ENCODE assay signal across 8 mouse cellular contexts in the genomic region with DNA sequence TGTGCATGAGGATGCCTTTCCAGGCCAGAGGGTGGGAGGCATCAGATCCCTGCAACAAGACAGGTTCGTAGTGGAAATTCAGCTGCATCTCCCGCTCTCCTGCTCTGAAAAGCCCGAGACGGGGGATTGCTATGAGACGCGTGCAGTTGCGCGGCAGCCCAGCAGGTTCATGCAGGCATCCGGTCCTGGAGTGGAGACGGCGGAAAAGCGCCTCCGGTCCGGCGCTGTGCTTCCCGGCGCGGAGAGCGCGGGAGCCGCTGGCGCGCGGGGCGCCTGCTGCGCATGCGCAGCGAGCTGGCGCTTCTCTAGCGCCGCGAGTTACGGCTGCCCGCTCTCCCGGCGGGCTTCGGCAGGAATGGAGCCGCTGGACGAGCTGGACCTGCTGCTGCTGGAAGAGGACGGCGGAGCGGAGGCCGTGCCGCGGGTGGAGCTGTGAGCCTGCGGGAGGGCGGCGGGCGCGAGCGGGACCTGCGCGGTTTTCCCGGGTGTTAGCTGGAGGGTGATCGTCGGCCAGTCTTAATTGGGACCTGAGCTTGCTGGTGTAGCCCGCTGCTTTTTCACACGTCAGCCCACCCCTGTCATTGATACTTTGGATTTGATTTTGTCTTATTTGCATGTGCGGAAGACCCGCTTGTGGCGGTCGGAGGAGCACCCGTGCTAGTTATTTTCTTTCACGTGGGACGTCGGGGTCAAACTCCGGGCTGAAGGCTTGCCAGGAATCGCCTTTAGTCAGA. TPM values are rescaled to one million over a fixed set of nuclear protein-coding genes. Genes with fewer than 3 reads are reported as not detected.
DNase-seq lines count a peak whose midpoint lies in the region; ATAC-seq and TF ChIP-seq lines count a peak whose summit lies in the region.

A gene (plus strand): TSS at position 289 of the 734 bp plus-strand sequence.

- no peaks in the 10 kb centered on the region for H3K27me3 ChIP-seq in forebrain, embryonic 14.5 days (replicated peaks; ENCODE audit: control insufficient read depth, insufficient read depth, low read length)

- peak within 1 kb of the TSS; percentile 68 for H3K4me3 ChIP-seq in forebrain, embryonic 14.5 days (ENCODE audit: low read depth, low read length)
- peak within 1 kb of the TSS; percentile 77 for H3K4me3 ChIP-seq in lung, adult 2 months (replicated peaks; ENCODE audit: extremely low read depth, low read depth, low read length)

- H3K36me3 ChIP-seq in forebrain, embryonic 14.5 days (ENCODE audit: control insufficient read depth, insufficient read depth, low read length): peaks cover 37% of the 10 kb centered on the region

- under 1% methylated on average over 65 of the region's 68 CpGs for WGBS in forebrain, embryonic 14.5 days
- WGBS in lung, adult 2 months: under 1% methylated on average over 67 of the region's 68 CpGs

- 0 out of 2 replicates have a peak, but pooled peaks have one; percentile 18 for TF ChIP-seq CTCF in lung, adult 2 months (IDR thresholded peaks at IDR 0.05; ENCODE audit: insufficient read depth, low read length)

- DNase-seq in ES-CJ7 (ENCODE audit: low read depth, low spot score): peak; percentile 88
- DNase-seq in forebrain, embryonic 14.5 days (ENCODE audit: low spot score): peak; percentile 93
- DNase-seq in heart, postnatal 25 days (ENCODE audit: low spot score): peak; percentile 53
- DNase-seq in layer of hippocampus, adult 18-20 months (ENCODE audit: low spot score in 2 of 2): peak; percentile 66 to 74
- DNase-seq in lung, adult 2 months: peak; percentile 69
- DNase-seq in thymus, adult 18-20 months: peak; percentile 57 to 65

- intact Hi-C loops in heart, postnatal 25 days (cut with DNase I): no loop called here

- H3K9me3 ChIP-seq in forebrain, embryonic 14.5 days (replicated peaks; ENCODE audit: control insufficient read depth, low read length): no peaks in the 10 kb centered on the region

- no peaks in the 10 kb centered on the region for H3K4me1 ChIP-seq in forebrain, embryonic 14.5 days (ENCODE audit: control insufficient read depth, insufficient read depth, low read length)
- no peaks in the 10 kb centered on the region for H3K4me1 ChIP-seq in lung, adult 2 months (ENCODE audit: control insufficient read depth, insufficient read depth, low read length)

- TF ChIP-seq POLR2A in lung, adult 2 months (IDR thresholded peaks at IDR 0.05; ENCODE audit: borderline replicate concordance, extremely low read depth, low read depth, low read length): no peak

- peak; percentile 93 for ATAC-seq in cerebellum, adult (ENCODE audit: insufficient number of reproducible peaks, low FRiP score, low TSS enrichment)
- peak; percentile 95 for ATAC-seq in forebrain, embryonic 14.5 days
- no peak for ATAC-seq in neutrophil, adult 5-6 weeks (ENCODE audit: extremely low read depth, insufficient number of reproducible peaks, low FRiP score, poor library complexity, severe bottlenecking)

- H3K27ac ChIP-seq in forebrain, embryonic 14.5 days (ENCODE audit: low read depth, low read length): peak within 1 kb of the TSS; percentile 85

- H3K4me2 ChIP-seq in forebrain, embryonic 14.5 days (ENCODE audit: low read length): peak within 1 kb of the TSS; percentile 65

- H3K9ac ChIP-seq in forebrain, embryonic 14.5 days (ENCODE audit: low read length): peak within 1 kb of the TSS; percentile 84

RNA-seq across cellular contexts. Expression of the gene that starts here (rescaled TPM):
- 7.9 and 9.7 TPM in 2 replicates for polyA plus RNA-seq in forebrain, embryonic 14.5 days (2014; fragmentation: Nextera tagmentation; extraction: Ambion mirVana)
- total RNA-seq in heart, postnatal 25 days (2021): under 1 TPM; 0.75 TPM
- total RNA-seq in layer of hippocampus, adult 18-20 months (2021): 1 to 10 TPM; 1.1 to 1.2 TPM
- polyA plus RNA-seq in lung, adult 2 months (2012; rRNA removed): 4.9 and 7.1 TPM in 2 replicates
- total RNA-seq in neutrophil, adult 5-6 weeks (2017): 16.6 and 17.6 TPM in 2 replicates

Comparison
In these comparisons a context has a peak if more than half of its experiments do, and no peak if none do; other contexts are left out.
1. Peak in DNase-seq in heart, postnatal 25 days; RNA of the gene not detected or under 1 TPM.